Mouse (Mus musculus) subcutaneous adipose tissue, adult 2 months (tissue): Measurements from ENCODE around the gene Olfr237-ps1. TPM values are rescaled to one million over a fixed set of nuclear protein-coding genes. Genes with fewer than 3 reads are reported as not detected.

Source experiments
- polyA plus RNA-seq: library from polyadenylated mRNA; depleted of rRNA; stranded (reverse); fragments of >200 nt; gene quantifications from 2 replicates; pipeline ENCODE4 v1.2.3, GENCODE M21; 2012; ENCODE audit warnings: low replicate concordance; rRNA removed

Olfr237-ps1 gene
- not detected in 2 replicates for polyA plus RNA-seq

GRCm38 (mm10) chr6:43146267-43146666, at the start of gene Olfr237-ps1:
Gene Olfr237-ps1 (plus strand): TSS chr6:43146567.

GRCm38 (mm10) chr6:43106069-43106468, 40.3 kb upstream of the Olfr237-ps1 start, which contains the start of gene Olfr441:
Gene Olfr441 (plus strand): TSS chr6:43106369.

DNA sequence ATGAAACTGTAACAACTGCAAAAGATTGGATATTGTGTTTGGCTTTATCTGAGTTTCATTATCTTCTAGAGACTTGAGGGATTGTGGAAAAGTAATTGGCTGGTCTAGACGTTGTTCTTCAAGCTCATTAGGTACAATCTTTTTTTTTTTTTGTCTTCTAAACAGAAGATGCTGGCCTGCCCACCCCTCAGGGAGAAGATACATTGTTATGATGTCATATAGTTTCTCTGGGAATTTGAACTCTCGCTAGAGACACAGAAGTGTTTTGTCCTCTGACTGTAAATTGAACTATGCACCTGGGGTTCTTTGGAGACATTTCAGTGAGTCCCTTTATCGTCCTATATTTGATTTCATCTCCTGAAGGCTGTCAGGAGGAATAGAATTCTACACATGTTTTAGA, 16.6 kb downstream of the Olfr237-ps1 start, which contains the start of gene Olfr437:
Gene Olfr437 (plus strand): TSS at position 301 of the 400 bp plus-strand sequence.

DNA sequence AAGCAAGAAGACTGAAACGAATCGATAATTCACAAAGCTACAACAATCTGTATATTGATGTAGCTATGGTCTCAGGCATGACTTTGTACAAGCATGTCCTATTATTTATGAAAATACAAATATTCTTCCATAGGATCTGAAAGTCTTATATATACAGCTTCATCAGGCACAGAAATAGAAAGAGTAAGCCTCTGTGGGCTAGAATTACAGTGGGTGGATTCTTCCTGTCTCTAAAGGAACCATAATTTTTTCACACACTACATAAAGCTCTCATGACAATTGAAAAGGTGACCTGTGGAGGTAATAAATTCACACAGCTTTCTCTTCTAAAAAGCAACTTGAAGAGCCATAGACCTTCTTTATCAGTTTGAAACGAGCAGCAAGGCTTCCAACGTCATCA, 25.5 kb downstream of the Olfr237-ps1 start, which contains the start of gene Olfr13:
Gene Olfr13 (plus strand): TSS at position 301 of the 400 bp plus-strand sequence.

GRCm38 (mm10) chr6:43196781-43197180, 50.4 kb downstream of the Olfr237-ps1 start, which contains the start of gene Olfr435:
Gene Olfr435 (plus strand): TSS chr6:43197146.

Other genes starting within 250 kb of the Olfr237-ps1 start
- not detected in 2 replicates for gene Olfr447, start 237.7 kb upstream of the Olfr237-ps1 start, polyA plus RNA-seq
- gene Olfr446, start 225.2 kb upstream of the Olfr237-ps1 start, polyA plus RNA-seq = not detected in 2 replicates
- gene Olfr444, start 197.5 kb upstream of the Olfr237-ps1 start, polyA plus RNA-seq = not detected in 2 replicates
- not detected in 2 replicates for gene Olfr441, start 40.2 kb upstream of the Olfr237-ps1 start, polyA plus RNA-seq
- not detected in 2 replicates for gene Olfr437, start 16.7 kb downstream of the Olfr237-ps1 start, polyA plus RNA-seq
- not detected in 2 replicates for gene Olfr13, start 25.6 kb downstream of the Olfr237-ps1 start, polyA plus RNA-seq
- not detected in 2 replicates for gene Olfr435, start 50.6 kb downstream of the Olfr237-ps1 start, polyA plus RNA-seq
- not detected in 2 replicates for gene Olfr434, start 66.5 kb downstream of the Olfr237-ps1 start, polyA plus RNA-seq
- gene Olfr47, start 85.0 kb downstream of the Olfr237-ps1 start, polyA plus RNA-seq = not detected in 2 replicates
- 11.1 and 32.5 TPM in 2 replicates for gene Arhgef5, start 119.0 kb downstream of the Olfr237-ps1 start, polyA plus RNA-seq
- gene Nobox, start 163.0 kb downstream of the Olfr237-ps1 start, polyA plus RNA-seq = 0.06 TPM in 1 of 2 replicates, not detected in the other